8 mouse cellular contexts compared by ENCODE assay signal in the genomic region with DNA sequence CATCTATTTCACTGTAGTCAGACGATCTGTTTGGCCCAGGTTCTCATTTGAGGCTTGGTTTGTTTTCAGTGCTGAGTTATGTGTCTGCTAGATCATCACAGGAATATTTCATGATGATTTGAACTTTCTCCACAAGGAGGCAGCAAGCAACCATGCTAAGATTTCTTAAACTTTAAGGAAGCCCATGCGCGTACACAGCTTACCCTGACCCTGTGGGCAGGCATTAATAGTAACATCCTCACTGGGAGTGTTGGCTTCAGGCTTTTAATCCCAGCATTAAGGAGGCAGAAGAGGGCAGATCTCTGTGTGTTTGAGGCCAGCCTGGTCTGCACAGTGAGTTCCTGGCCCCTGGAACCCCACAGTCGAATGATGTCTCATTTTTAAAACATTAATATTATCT. TPM values are rescaled to one million over a fixed set of nuclear protein-coding genes. Genes with fewer than 3 reads are reported as not detected.
DNase-seq lines count a peak whose midpoint lies in the region; ATAC-seq and TF ChIP-seq lines count a peak whose summit lies in the region.

No protein-coding gene starts in this region.

- H3K9ac ChIP-seq in forebrain, embryonic 14.5 days (ENCODE audit: low read length), result no peak overlapping the region
- H3K9ac ChIP-seq in forebrain, embryonic 12.5 days, result no peak overlapping the region
- no peak overlapping the region for H3K9ac ChIP-seq in intestine, embryonic 16.5 days (ENCODE audit: low read depth, low read length)
- no peak overlapping the region for H3K9ac ChIP-seq in stomach, postnatal 0 days (ENCODE audit: low read length)

- no peaks in the 10 kb centered on the region for H3K9me3 ChIP-seq in forebrain, embryonic 14.5 days (replicated peaks; ENCODE audit: control insufficient read depth, low read length)
- H3K9me3 ChIP-seq in forebrain, embryonic 12.5 days, result no peaks in the 10 kb centered on the region
- H3K9me3 ChIP-seq in intestine, embryonic 16.5 days (ENCODE audit: control insufficient read depth, low read length), result no peaks in the 10 kb centered on the region
- H3K9me3 ChIP-seq in stomach, postnatal 0 days (ENCODE audit: control insufficient read depth, low read length), result no peaks in the 10 kb centered on the region

- no peak for TF ChIP-seq EP300 in stomach, postnatal 0 days (optimal IDR thresholded peaks at IDR 0.05)

- H3K27me3 ChIP-seq in forebrain, embryonic 14.5 days (replicated peaks; ENCODE audit: control insufficient read depth, insufficient read depth, low read length), result no peaks in the 10 kb centered on the region
- H3K27me3 ChIP-seq in forebrain, embryonic 12.5 days, result no peaks in the 10 kb centered on the region
- no peaks in the 10 kb centered on the region for H3K27me3 ChIP-seq in intestine, embryonic 16.5 days (replicated peaks; ENCODE audit: control insufficient read depth, insufficient read depth, low read length)
- H3K27me3 ChIP-seq in stomach, postnatal 0 days (ENCODE audit: control insufficient read depth, insufficient read depth, low read length), result no peaks in the 10 kb centered on the region

- no peak for ATAC-seq in forebrain, embryonic 14.5 days
- no peak for ATAC-seq in forebrain, embryonic 12.5 days (ENCODE audit: low FRiP score)
- peak; percentile 61 for ATAC-seq in intestine, embryonic 16.5 days
- peak; percentile 63; the same call in 1 of the 2 replicates for ATAC-seq in stomach, postnatal 0 days (ENCODE audit: low FRiP score, low TSS enrichment)

- intact Hi-C loops in gastrocnemius, adult 2 months (cut with DNase I), result loop anchor here (2.0 to 10.0 kb wide), 2 partner anchors 105 to 195 kb away; a partner anchor contains a TSS

- H3K4me1 ChIP-seq in forebrain, embryonic 14.5 days (ENCODE audit: control insufficient read depth, insufficient read depth, low read length), result no peaks in the 10 kb centered on the region; the same call in 1 of the 2 replicates
- peaks cover 6% of the 10 kb centered on the region for H3K4me1 ChIP-seq in forebrain, embryonic 12.5 days
- H3K4me1 ChIP-seq in intestine, embryonic 16.5 days (ENCODE audit: control insufficient read depth, insufficient read depth, low read length), result peaks cover 12% of the 10 kb centered on the region
- no peaks in the 10 kb centered on the region for H3K4me1 ChIP-seq in stomach, postnatal 0 days (replicated peaks; ENCODE audit: control insufficient read depth, insufficient read depth)

- H3K4me2 ChIP-seq in forebrain, embryonic 14.5 days (ENCODE audit: low read length), result no peak overlapping the region
- H3K4me2 ChIP-seq in forebrain, embryonic 12.5 days, result no peak overlapping the region
- H3K4me2 ChIP-seq in intestine, embryonic 16.5 days (ENCODE audit: low read depth, low read length), result no peak overlapping the region
- H3K4me2 ChIP-seq in stomach, postnatal 0 days (replicated peaks; ENCODE audit: low read depth), result no peak overlapping the region

- WGBS in forebrain, embryonic 14.5 days, result 49% methylated on average over 4 of the region's 4 CpGs
- 45% methylated on average over 4 of the region's 4 CpGs for WGBS in forebrain, embryonic 12.5 days
- 26% methylated on average over 4 of the region's 4 CpGs for WGBS in intestine, embryonic 16.5 days
- WGBS in stomach, postnatal 0 days, result 14% methylated on average over 4 of the region's 4 CpGs

- no peak overlapping the region for H3K4me3 ChIP-seq in forebrain, embryonic 14.5 days (ENCODE audit: low read depth, low read length)
- H3K4me3 ChIP-seq in forebrain, embryonic 12.5 days (replicated peaks), result no peak overlapping the region
- H3K4me3 ChIP-seq in gastrocnemius, adult 2 months, result no peak overlapping the region
- H3K4me3 ChIP-seq in intestine, embryonic 16.5 days (ENCODE audit: low read length), result no peak overlapping the region
- no peak overlapping the region for H3K4me3 ChIP-seq in stomach, postnatal 0 days (ENCODE audit: low read depth, low read length)

- peak; percentile 85 for TF ChIP-seq CTCF in gastrocnemius, adult 2 months (IDR thresholded peaks at IDR 0.05)
- TF ChIP-seq CTCF in stomach, postnatal 0 days (IDR thresholded peaks at IDR 0.05; ENCODE audit: low read depth), result peak; percentile 95

- H3K27ac ChIP-seq in forebrain, embryonic 14.5 days (ENCODE audit: low read depth, low read length), result no peak overlapping the region
- no peak overlapping the region for H3K27ac ChIP-seq in forebrain, embryonic 12.5 days
- H3K27ac ChIP-seq in gastrocnemius, adult 2 months, result peak overlapping the region; percentile 48; the same call in 1 of the 2 replicates
- H3K27ac ChIP-seq in intestine, embryonic 16.5 days (ENCODE audit: low read length), result no peak overlapping the region
- no peak overlapping the region for H3K27ac ChIP-seq in stomach, postnatal 0 days (replicated peaks)

- DNase-seq in forebrain, embryonic 14.5 days (ENCODE audit: low spot score), result peak; percentile 78
- DNase-seq in urinary bladder, postnatal 14 days (ENCODE audit: low spot score), result peak; percentile 52
- DNase-seq in urinary bladder, postnatal 10 days (ENCODE audit: low spot score), result no peak
- peak; percentile 60 for DNase-seq in gastrocnemius, adult 2 months
- DNase-seq in lung, postnatal 14 days, result peak; percentile 73
- DNase-seq in stomach, postnatal 0 days (ENCODE audit: low spot score), result no peak

- H3K36me3 ChIP-seq in forebrain, embryonic 14.5 days (ENCODE audit: control insufficient read depth, insufficient read depth, low read length), result peaks cover 5% of the 10 kb centered on the region
- H3K36me3 ChIP-seq in forebrain, embryonic 12.5 days (replicated peaks), result peaks cover 6% of the 10 kb centered on the region
- H3K36me3 ChIP-seq in intestine, embryonic 16.5 days (ENCODE audit: control insufficient read depth, insufficient read depth, low read length), result no peaks in the 10 kb centered on the region
- H3K36me3 ChIP-seq in stomach, postnatal 0 days (ENCODE audit: control insufficient read depth, insufficient read depth, low read length), result no peaks in the 10 kb centered on the region

RNA-seq across cellular contexts. Expression of a gene that starts 13.3 kb away (rescaled TPM):
- polyA plus RNA-seq in forebrain, embryonic 14.5 days (2014; fragmentation: Nextera tagmentation; extraction: Ambion mirVana), result 757 and 875 TPM in 2 replicates
- 791 and 796 TPM in 2 replicates for polyA plus RNA-seq in forebrain, embryonic 12.5 days (2016; fragmentation: Nextera tagmentation; extraction: Ambion mirVana)
- total RNA-seq in gastrocnemius, adult 2 months (2021), result 100 to 1,000 TPM; 186 to 220 TPM
- polyA plus RNA-seq in intestine, embryonic 16.5 days (2015; fragmentation: Nextera tagmentation; extraction: Ambion mirVana), result 674 and 732 TPM in 2 replicates
- polyA plus RNA-seq in stomach, postnatal 0 days (2015; fragmentation: Nextera tagmentation; extraction: Ambion mirVana), result 745 and 824 TPM in 2 replicates

RNA-seq across cellular contexts. Expression of a gene that starts 18.7 kb away (rescaled TPM):
- 11.4 and 13.2 TPM in 2 replicates for polyA plus RNA-seq in forebrain, embryonic 14.5 days (2014; fragmentation: Nextera tagmentation; extraction: Ambion mirVana)
- polyA plus RNA-seq in forebrain, embryonic 12.5 days (2016; fragmentation: Nextera tagmentation; extraction: Ambion mirVana), result 8.2 TPM in 2 replicates
- total RNA-seq in gastrocnemius, adult 2 months (2021), result 10 to 100 TPM; 18.7 to 30.6 TPM
- polyA plus RNA-seq in intestine, embryonic 16.5 days (2015; fragmentation: Nextera tagmentation; extraction: Ambion mirVana), result 9.7 and 12.7 TPM in 2 replicates
- 4.5 and 4.8 TPM in 2 replicates for polyA plus RNA-seq in stomach, postnatal 0 days (2015; fragmentation: Nextera tagmentation; extraction: Ambion mirVana)

RNA-seq across cellular contexts. Expression of a gene that starts 22.8 kb away (rescaled TPM):
- 19.4 and 24.4 TPM in 2 replicates for polyA plus RNA-seq in forebrain, embryonic 14.5 days (2014; fragmentation: Nextera tagmentation; extraction: Ambion mirVana)
- 33.9 and 37.6 TPM in 2 replicates for polyA plus RNA-seq in forebrain, embryonic 12.5 days (2016; fragmentation: Nextera tagmentation; extraction: Ambion mirVana)
- 100 to 1,000 TPM in 1 of 2 experiments, 10 to 100 TPM in 1; 46.5 to 139 TPM for total RNA-seq in gastrocnemius, adult 2 months (2021)
- polyA plus RNA-seq in intestine, embryonic 16.5 days (2015; fragmentation: Nextera tagmentation; extraction: Ambion mirVana), result 511 and 784 TPM in 2 replicates
- 185 and 206 TPM in 2 replicates for polyA plus RNA-seq in stomach, postnatal 0 days (2015; fragmentation: Nextera tagmentation; extraction: Ambion mirVana)

Comparison
In these comparisons a context has a peak if more than half of its experiments do, and no peak if none do; other contexts are left out.
1. DNase-seq: peak in forebrain, embryonic 14.5 days (single experiment), urinary bladder, postnatal 14 days (single experiment), gastrocnemius, adult 2 months (single experiment) and lung, postnatal 14 days (single experiment); none in urinary bladder, postnatal 10 days (single experiment) and stomach, postnatal 0 days (single experiment).
2. ATAC-seq: peak in intestine, embryonic 16.5 days (single experiment) and stomach, postnatal 0 days (single experiment); none in forebrain, embryonic 14.5 days (single experiment) and forebrain, embryonic 12.5 days (single experiment).